Mouse (Mus musculus) gastrocnemius, postnatal 10 days (tissue): ENCODE results near the gene Olfr1202. TPM values are rescaled to one million over a fixed set of nuclear protein-coding genes. Genes with fewer than 3 reads are reported as not detected.

Experiments used
- DNase-seq: peaks from one replicate; pipeline ENCODE4 v3.0.0; 2021; ENCODE audit warnings: mixed read lengths
- long read RNA-seq, 2 experiments: library from polyadenylated mRNA; stranded (forward); transcript quantifications; one replicate each; pipeline ENCODE4 v2.0.0; 2021
- total RNA-seq, 2 experiments: library from RNA; stranded (reverse); gene quantifications; 2 replicates each; pipeline ENCODE4 v1.2.3; 2021

Gene Olfr1202
- not detected for total RNA-seq
- long read RNA-seq, experiment 1, result 0 reads
- long read RNA-seq, experiment 2, result 0 reads

DNA sequence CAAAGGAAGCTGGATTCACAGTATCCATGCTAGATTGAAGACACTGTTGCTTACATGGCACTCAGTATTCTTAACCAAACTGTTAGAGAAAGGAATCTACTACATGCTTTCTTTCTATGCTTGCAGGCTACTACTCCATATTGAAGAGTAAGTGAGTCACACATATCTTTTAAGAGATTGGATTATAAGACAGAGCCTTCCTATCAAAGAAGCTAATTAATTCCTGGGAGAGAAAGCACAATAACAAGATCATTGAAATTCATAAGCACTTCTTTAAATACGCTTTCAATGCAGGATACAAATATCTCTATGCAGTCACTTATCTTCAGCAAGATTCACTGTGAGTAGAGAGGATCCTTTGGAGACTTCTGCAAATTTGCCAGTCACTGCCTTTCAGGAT lies at the start of gene Olfr1202:
Gene Olfr1202, plus strand, starts transcription at position 301 of the 400 bp plus-strand sequence.
- DNase-seq, result no peak

DNA sequence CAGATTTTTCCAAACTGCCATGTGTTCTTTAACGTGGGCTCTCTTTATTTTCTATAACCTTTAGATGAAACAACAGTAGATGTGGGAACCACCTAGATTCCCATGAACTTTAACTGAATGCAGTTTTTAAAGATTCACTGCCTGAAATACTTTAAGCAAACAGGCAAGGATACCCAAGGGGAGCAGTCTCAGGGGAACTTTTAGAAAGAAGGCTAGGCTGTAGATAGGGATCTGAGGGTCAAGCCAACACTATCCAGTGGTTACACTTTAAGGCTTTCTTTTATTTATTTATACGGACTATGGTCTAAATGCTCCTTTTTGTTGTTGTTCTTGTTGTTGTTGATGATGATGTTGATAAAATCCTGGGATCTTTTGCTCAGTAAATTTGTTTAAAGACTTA lies 43.9 kb upstream of the Olfr1202 start, which contains the start of gene Olfr1200:
Gene Olfr1200, minus strand, starts transcription at position 101 of the 400 bp plus-strand sequence.
- DNase-seq, result no peak

DNA sequence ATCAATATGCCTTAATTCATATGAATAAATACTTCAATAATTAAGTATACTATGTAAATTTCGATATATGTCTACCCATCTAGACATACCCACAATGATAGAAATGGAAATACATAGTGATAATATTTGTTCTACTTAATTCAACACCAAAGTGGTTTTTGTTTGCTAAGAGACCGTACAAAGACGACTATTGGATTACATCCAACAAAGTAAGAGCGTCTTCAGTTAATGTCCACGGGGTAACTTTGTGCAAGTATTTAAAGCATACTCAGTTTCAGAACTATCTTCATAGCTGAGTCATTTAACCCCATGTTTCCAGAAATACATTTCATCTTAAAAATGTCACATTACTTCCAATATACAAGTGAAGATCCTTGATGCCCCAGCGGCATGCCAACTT lies 21.6 kb upstream of the Olfr1202 start, which contains the start of gene Olfr1201:
Gene Olfr1201, plus strand, starts transcription at position 301 of the 400 bp plus-strand sequence.
- no peak for DNase-seq

DNA sequence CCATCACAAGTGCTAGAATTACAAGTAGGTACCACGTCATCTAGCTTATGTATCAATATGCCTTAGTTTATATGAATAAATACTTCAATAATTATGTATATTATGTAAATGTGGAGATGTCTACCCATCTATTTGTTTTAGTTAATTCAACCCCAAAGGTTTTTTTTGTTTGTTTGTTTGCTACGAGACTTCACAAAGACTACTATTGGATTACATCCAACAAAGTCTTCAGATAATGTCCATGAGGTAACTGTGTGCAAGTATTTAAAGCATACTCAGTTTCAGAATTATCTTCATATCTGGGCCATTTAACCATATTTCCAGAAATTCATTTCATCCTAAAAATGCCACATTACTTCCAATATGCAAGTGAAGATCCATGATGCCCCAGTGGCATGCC lies 15.1 kb downstream of the Olfr1202 start, which contains the start of gene Olfr1205:
Gene Olfr1205, plus strand, starts transcription at position 301 of the 400 bp plus-strand sequence.
- DNase-seq, result no peak

DNA sequence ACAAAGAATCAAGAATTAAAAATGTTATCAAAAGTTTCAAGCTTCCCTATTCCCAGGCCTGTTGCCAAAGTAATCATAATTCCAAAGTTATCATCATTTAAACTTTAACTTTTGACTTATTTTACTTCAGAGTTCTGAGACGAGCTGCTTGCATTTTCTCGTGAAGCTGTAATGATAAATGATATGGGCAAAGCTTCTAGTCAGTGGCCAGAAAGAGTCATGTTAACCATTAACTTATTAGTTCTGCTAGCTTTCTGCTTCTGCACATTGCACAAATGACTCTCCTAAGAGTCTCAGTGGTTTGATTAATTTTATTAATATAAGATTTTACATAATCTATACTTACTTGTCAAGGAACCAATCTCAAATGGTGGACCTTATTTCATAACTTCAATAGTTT lies 24.2 kb downstream of the Olfr1202 start:
- no peak for DNase-seq

DNA sequence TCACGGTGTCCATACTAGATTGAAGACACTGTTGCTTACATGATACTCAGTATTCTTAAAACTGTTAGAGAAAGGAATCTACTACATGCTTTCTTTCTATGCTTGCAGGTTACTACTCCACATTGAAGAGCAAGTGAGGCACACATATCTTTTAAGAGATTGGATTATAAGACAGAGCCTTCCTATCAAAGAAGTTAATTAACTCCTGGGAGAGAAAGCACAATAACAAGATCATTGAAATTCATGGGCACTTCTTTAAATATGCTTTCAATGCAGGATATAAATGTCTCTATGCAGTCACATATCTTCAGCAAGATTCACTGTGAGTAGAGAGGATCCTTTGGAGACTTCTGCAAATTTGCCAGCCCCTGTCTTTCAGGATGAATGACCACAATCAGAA lies 34.7 kb downstream of the Olfr1202 start, which contains the start of gene Olfr1204:
Gene Olfr1204, plus strand, starts transcription at position 301 of the 400 bp plus-strand sequence.
- no peak for DNase-seq

DNA sequence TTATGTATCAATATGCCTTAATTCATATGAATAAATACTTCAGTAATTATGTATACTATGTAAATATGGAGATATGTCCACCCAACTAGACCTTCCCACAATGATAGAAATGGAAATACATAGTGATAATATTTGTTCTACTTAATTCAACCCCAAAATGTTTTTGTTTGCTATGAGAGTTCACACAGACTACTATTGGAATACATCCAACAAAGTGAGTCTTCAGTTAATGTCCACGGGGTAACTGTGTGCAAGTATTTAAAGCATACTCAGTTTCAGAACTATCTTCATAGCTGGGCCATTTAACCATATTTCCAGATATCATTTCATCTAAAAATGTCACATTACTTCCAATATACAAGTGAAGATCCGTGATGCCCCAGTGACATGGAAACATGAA lies 48.6 kb downstream of the Olfr1202 start, which contains the start of gene Olfr1206:
Gene Olfr1206, plus strand, starts transcription at position 301 of the 400 bp plus-strand sequence.
- no peak for DNase-seq

Other genes with a start within 250 kb of the Olfr1202 start
- not detected for gene Olfr1189, start 228.0 kb upstream of the Olfr1202 start, total RNA-seq
- not detected for gene Olfr1191-ps1, start 174.0 kb upstream of the Olfr1202 start, total RNA-seq
- not detected for gene Olfr1192-ps1, start 166.0 kb upstream of the Olfr1202 start, total RNA-seq
- not detected for gene Olfr1193, start 138.9 kb upstream of the Olfr1202 start, total RNA-seq
- not detected for gene Olfr1195, start 125.3 kb upstream of the Olfr1202 start, total RNA-seq
- gene Olfr1196, start 109.9 kb upstream of the Olfr1202 start, total RNA-seq, result not detected
- gene Olfr1197, start 82.1 kb upstream of the Olfr1202 start, total RNA-seq, result not detected
- not detected for gene Olfr1198, start 63.1 kb upstream of the Olfr1202 start, total RNA-seq
- not detected for gene Olfr1199, start 54.0 kb upstream of the Olfr1202 start, total RNA-seq
- not detected for gene Olfr1200, start 44.0 kb upstream of the Olfr1202 start, total RNA-seq
- gene Olfr1201, start 21.5 kb upstream of the Olfr1202 start, total RNA-seq, result not detected
- not detected for gene Olfr1205, start 15.2 kb downstream of the Olfr1202 start, total RNA-seq
- gene Olfr1204, start 34.8 kb downstream of the Olfr1202 start, total RNA-seq, result not detected
- gene Olfr1206, start 48.7 kb downstream of the Olfr1202 start, total RNA-seq, result not detected
- not detected for gene Olfr1208, start 87.8 kb downstream of the Olfr1202 start, total RNA-seq
- gene Olfr1209, start 100.7 kb downstream of the Olfr1202 start, total RNA-seq, result not detected
- not detected for gene Olfr1211, start 123.6 kb downstream of the Olfr1202 start, total RNA-seq
- gene Olfr1212, start 139.5 kb downstream of the Olfr1202 start, total RNA-seq, result not detected
- not detected for gene Gm13762, start 165.8 kb downstream of the Olfr1202 start, total RNA-seq
- not detected for gene Olfr1214, start 178.2 kb downstream of the Olfr1202 start, total RNA-seq
- not detected for gene Olfr1215, start 192.5 kb downstream of the Olfr1202 start, total RNA-seq
- gene Olfr1216, start 203.8 kb downstream of the Olfr1202 start, total RNA-seq, result not detected
- gene Olfr1217, start 217.6 kb downstream of the Olfr1202 start, total RNA-seq, result not detected
- gene Olfr1218, start 246.7 kb downstream of the Olfr1202 start, total RNA-seq, result not detected